Mouse (Mus musculus) lung, postnatal 4 days (tissue): ENCODE measurements around the gene Cdca4.

Experiments used
- DNase-seq, 2 experiments: peaks; one replicate each; pipeline ENCODE4 v3.0.0; 2021

Cdca4 gene

DNA sequence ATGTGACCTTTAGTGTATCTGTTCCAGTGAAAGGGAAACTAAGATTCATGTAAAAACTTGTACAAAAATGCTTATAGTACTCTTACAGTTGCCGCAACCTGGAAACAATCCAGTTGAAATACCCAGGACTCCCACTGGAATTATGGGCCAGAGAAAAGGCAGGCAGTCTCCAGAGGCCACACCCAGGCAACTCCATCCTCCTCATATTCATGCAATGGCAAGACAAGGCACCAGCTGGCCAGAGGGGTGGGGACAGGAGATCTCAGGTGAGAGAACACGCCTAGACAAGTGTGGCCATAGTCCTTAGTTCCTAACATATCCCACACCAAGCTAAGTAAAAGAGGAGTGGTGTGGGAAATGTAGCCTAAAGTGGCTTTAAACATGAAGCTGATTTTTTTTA, 6.5 kb downstream of the Cdca4 start:
- peak in 1 of 2 experiments; percentile 19 for DNase-seq

DNA sequence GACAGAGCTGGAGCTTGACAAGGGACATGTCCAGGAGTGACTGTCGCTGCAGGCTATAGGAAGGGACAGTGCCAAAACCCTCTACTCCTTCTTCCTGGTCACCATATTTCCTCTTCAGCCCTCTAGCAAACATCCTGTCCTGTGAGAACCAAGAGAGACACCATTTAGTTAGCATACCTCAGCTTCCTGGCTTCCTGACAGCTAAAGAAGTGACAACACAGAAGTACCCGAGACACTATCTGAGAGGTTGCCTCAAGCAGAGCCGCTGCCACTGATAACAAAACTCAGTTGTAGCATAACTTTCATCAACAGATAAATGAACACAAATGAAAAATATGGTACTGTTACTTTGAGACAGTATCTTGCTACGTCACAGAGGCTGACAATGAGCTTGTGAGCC, 7.2 kb downstream of the Cdca4 start:
- DNase-seq, result no peak

DNA sequence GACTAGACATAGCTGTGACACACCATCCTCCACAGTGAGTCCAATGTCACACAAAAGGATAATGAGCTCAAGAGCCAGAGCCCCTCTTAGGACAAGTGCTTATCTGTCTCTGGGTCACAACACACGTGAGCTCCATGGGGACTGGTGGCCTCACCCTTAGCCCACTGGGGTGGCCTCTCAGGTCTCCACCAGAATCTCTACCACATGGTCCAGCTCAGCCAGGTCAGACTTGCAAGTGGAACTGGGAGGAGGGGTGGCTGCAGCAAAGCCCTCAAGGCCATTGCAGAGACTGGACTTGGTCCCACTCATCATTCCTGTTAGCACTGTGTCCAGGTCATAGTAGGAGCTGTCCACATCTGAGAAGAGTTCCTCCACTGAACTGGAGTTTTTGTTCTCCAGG, 8.0 kb downstream of the Cdca4 start:
- DNase-seq, result peak in 1 of 2 experiments; percentile 14

DNA sequence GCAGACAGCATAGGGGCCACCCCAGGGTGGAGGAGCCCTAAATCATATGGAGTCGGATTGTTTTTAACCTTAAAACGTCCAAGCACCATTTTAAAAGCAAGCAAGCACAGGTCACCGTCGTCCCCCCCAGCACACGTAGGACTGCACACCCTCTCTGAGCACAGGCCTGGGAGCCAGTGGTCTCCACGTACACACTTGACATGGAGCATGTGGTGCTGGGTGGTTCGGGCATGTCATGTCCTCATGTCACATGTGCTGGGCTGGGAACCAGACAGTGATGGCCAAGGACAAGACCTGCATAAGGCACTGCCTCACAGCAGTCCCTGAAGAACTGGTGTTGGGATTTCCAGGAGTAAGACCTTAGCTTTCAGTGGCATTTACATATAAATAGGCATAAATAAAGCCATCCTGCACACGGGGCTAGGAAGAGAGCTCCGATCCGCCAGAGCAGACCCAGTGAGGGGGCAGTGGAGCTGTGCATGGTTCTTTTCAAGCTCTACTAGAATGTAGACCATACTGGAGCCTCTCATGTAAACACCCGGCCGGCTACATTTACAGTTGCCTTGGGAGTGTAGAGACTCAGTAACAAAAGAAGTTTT, 8.7 kb downstream of the Cdca4 start:
- peak in 1 of 2 experiments; percentile 11 for DNase-seq

DNA sequence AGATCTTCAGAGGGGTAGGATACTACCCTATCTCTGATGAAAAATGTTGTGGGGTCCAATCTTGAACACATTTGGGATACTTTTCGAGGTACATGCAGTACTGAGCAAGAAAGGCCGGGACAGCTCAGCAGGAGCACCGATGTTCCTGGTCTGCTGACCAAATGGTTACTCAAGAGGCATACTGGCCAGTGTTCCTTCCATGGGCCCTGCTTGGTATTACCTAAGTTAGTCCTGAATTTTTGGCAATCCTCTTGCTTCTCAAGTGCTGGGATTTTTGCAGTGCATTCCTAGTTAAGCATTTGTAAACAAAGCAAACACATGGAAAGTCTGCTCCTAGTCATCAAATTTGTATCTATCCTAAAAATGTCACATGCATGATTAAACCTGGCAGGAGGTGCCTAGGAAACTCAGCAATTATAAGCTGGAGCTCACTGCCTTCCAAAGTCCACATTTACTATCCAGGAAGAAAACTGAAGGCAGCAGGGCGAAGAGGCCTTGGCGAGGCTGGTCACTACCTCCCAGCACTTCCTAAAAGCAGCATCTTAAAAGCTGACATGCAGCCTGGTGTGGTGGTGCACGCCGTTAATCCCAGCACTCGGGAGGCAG, 10.1 kb downstream of the Cdca4 start:
- DNase-seq, result peak in 1 of 2 experiments; percentile 17

DNA sequence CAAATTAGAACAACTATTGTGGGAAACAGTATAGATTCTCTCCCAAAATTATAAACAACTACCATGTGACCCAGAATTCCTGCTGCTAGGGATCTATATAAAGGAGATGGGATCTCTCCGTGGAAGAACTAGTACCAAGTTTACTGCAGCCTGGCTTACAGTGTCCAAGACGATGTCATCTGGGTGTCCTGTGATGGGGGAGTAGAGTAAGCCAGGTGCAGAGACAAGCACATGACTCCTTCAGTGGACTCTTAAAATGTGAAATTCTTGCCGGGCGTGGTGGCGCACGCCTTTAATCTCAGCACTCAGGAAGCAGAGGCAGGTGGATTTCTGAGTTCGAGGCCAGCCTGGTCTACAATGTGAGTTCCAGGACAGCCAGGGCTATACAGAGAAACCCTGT, 12.4 kb downstream of the Cdca4 start:
- peak in 1 of 2 experiments; percentile 19 for DNase-seq

DNA sequence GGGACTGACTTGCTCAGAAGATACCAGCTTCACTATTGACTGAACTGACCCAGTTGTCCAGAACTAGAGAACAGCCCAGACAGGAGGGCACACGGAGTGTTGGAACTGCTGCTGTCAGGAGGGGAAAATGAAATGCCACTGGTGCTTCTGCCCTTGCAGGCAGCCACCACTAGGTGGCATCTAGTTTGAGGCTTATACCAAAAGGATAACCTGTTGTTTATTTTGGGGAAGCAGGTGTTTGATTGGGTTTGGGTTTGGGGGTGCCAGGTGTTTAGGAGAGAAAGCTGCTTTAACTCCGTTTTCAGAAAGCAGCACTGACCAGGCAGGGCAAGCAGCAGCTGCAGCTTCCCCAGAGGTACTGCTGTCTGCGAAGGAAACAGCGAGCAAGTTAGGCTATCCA, 12.9 kb downstream of the Cdca4 start:
- DNase-seq, result peak; percentile 49 to 65

DNA sequence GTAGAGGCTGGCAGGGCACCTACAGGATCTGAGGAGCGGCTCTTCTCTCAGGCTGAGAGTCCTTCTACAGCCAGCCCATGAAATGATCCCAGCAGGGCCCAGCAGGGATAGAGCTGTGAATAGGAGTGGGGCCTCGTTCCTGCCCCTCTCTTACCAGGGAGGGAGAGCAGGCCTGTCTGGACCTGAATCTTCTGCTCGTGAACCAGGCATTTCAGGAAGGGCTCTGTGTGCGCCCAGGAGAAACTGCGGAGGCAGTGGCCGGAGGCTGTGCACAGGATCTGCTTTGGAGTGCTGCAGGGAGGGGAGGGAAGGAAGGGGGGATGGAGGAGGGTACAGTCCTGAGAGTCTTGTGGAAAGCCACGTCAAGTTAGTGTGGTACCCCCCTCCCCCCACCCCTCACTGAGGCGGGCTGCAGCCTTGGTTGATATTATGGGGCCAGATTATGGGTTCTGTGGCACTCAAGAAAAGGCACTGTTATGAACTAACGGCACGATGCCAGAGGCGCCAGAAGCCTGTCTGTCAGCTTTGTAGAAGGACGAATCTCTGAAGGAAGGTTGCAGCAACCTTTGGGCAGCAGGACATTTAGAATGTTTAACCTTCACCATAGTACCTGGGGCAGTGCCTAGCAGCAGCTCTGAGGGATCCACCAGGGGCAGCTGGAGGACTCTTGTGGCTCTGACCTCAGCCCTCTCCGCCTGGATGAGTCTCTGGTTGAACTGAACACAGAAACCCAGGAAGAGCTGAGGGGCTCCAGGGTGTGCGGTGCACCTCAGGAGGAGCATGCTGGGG, 14.3 kb downstream of the Cdca4 start:
- peak in 1 of 2 experiments; percentile 15 for DNase-seq

DNA sequence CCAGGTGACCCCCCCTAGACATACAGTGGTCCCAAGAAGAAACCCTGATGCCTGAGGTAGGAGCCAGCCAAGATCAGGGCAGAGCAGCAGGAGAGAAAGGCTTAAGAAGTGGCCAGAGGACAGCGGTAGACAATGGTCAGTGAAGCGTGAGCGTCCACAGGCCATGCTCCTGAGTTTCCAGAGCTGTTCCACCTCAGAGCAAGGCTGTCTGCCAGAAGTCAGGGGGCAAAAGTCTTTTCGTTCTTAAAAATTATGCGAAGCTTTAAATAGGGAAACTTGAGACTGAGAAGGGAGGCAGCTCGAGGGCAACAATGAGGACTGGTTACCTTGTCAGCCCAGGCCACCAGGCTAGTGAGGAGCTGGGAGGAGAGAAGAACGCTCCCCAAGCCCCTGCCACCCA, 15.9 kb downstream of the Cdca4 start:
- peak in 1 of 2 experiments; percentile 11 for DNase-seq

DNA sequence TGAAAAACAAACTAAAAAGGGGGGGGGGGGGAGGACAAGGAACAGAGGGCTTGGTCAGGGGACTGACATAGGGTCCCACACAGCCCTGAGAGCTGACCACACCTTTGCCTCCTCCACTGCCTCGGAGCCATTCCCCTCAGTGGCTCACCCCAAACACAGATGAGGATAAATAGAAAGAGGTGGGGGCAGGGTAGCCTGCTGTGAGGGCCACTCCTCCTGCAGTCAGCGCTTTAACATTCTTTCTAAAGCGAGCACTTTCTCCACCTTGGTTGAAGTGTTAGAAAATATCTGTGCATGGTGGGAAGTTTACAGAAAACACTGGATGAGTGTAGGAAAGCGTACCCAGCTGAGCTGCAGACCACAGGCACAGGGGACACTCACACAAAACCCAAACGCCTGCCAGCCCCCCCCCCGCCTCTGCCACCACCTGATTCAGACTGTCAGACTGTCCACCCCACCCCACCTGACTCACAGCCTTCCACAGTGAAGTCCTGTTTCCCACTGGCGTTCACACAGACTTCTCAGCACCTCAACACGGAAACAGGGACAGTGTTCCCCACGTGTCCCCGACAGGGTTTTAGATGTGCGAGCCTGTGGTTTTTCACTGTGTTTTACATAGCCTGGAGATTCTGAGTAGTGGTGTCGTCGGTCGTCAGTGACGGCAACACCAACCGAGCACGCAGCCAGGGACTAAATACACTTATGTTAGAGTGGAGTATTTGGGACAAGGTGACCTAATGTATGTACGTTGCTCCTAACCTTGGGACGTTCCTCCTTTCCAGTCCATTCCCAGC, 18.9 kb downstream of the Cdca4 start:
- peak in 1 of 2 experiments; percentile 38 for DNase-seq

DNA sequence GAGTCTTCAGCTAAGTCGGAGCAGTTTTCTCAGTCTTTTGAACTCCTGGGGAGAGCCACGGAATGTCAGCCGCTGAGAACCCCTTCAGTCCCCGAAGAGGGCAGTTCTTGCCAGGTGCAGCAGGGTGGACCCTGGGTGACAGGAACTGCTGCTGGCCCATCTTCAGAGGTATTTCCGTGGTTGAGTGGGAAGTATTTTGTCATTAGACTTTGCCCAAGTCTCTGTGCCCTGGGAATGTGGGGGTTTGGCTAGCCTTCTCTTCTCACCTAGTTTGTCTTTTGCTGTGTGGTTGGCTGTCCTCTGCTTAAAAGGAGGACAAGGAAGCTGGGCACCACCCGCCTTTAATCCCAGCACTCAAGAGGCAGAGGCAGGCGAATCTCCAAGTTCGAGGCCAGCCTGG, 19.6 kb downstream of the Cdca4 start:
- DNase-seq, result no peak

DNA sequence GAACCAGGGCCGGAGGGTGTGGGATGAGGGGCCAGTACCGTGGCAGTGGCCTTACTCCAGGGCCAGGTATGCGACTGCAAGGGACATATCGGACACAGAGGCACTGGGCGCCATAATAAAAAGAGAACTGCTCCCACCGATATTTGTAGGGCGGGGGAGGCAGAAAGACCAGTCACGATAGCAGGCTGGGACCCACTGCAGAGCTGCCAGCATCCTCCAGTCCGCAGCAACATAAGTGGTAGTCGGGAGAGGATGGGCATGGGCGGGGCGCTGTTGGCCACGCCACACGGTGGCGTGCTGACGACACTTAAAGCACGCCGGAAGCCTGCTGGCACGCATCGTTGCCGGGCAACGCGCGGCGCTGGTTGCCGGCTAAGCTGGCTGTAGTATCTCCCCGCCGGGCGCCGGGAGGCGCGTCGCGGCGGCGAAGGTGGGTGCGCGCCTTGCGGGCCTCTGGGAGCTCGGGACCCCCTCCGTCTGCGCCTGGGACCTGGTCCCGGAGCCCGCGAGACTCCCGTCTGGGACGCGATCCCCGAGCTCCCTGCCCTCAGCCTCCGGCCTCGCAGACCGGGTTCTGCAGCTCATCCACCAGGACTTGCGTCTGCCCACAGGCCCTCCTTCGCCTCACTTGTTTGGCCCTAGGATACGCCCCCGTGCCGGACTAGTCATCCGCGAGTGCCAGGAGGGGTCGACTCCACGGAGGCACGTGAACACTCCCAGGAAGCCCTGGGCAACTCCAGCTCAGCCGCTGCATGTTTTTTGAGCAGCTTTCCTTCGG, 20.4 kb downstream of the Cdca4 start, which contains the start of gene Clba1:
TSS of gene Clba1 (plus strand) at position 351 of the 778 bp plus-strand sequence.
- DNase-seq, result peak; percentile 93 to 95

DNA sequence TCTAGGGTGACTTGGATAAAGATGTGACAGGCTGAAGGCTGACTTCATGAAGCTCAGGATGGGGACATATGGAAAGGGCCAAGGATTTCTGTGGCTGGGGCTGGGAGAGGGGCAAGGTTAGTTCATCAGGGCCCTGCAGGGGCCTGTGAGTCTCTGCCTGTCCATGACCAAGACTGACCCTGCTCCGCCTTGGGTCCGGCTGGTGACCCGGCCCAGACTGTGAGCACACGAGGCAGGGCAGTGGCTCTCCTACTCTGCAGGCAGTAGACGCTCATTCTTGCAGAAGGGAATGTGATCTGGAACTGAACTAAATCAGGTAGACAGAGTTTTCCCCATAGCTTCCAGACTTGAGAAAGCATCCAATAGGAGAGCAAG, 21.0 kb downstream of the Cdca4 start:
- no peak for DNase-seq

DNA sequence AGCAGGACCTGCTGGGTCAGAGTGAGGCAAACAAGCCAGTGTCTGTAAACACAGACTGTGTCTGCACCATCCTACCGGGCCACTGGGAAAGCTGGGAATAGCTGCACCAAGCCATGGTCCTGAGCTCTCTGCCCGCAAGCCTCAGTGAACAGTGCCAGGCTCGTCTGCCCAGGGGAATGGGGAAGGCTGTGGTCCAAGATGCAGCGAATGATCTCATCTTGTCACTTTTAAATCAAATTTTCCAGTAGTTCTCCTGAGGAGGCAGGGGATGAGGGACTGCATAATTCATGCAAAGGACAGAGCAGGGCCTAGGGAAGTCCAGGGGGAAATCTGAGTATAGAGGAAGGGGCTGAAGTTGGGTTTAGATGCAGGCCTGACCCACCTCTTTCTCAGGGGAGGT, 21.4 kb downstream of the Cdca4 start:
- no peak for DNase-seq

DNA sequence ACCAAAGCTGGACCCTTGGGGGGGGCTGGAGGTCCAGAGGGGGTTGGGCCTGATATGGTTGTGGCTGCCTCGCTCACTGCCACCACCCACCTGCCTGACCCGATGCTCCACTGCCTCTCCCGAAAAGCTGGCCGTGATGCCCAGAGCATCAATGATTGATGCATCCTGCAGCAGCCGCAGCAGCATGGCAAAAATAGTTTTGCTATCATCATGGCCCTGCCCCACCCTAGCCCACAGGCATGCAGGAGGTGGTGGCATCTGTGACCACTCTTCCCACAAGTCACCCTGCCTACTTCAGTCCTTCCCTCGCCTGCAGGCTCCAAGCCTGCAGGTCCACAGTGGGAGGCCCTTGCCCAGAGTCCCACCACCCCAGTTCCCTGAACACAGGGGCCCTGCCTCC, 23.2 kb downstream of the Cdca4 start:
- peak in 1 of 2 experiments; percentile 20 for DNase-seq

DNA sequence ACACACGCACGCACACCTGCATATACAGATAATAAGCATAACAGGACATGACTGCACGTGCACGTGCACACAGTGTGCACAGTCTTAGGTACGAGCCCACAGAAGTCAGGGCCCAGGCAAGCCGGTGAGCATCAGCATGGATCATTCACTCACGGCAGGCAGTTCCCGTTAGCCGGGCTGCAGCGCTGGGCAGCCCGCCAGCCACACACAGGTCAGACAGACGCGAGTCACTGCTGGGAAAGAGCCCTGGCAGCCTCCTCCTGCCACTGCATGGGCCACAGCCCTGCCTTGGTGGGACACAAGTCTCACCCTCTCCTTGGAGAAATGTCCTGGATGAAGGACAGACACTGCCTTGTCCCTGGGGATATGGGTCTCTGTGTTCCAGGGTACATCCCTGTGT, 25.2 kb downstream of the Cdca4 start:
- DNase-seq, result no peak

DNA sequence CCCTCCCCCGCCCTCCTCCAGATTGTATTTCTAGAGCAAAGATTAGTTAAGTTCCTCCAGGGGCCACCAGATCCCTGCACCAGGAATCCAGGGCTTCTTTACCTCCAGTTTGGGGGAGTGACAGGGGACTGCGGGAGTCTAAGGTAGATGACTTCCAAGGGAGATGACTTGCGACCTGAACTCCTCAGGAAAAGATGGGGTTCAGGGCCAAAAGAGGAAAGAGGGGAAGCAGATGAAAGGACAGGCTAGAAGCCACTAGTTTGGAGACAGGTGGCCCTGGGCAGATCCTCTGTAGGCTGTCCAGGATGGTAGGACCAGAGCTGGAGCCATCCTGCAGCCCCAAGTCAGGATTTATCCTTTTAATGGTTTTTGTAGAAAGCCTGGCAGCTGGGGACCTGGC, 26.3 kb downstream of the Cdca4 start:
- no peak for DNase-seq

DNA sequence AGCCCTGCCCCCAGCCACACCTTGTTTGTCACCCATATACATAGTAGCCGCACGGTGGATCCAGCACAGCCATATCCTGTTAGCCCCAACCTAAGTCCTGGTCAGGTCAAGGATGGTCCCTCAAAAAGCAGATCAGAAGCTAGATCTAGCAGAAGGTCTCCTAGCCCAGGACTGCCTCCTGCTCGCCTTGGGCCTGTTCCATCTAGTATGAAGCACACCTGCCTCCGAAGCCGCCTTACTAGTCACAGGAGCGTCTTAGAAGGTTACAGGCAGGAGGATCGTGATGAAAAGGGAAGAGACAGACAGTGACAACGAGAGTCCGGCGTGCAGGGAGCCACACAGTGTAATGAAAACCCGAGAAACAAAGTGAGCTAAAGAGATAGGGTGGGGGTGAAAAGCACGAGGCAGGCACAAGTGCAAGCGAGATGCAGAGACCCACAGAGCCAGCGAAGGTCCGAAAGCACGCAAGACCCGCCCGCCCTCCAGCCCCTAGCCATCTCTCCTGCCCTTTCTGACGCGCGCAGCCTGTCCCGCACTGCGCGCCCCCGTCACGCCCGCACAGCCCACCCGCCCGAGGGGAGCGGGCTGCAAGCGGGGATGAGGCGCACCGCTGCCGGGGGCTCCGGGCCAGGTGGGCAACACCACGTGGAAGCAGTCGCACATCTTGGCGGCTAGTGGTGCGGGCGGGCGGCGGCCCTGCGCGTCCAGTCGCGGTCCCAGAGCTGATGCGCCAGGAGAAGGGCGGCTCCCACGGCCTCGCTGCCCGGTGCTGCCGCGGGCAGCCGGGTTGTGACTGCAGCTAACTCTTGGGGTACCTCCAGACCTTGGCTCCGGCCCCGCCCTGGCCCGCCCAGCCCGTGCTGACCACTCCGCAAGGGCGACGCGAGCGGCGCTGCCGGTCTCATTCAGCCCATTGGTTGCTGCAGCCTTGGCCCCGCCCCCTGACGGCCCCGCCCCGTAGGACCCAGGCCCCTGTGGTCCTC, 27.1 kb downstream of the Cdca4 start, which contains the start of gene Ahnak2:
TSS of gene Ahnak2 (minus strand) at position 794 of the 983 bp plus-strand sequence.
- DNase-seq, result peak; percentile 42 to 52

DNA sequence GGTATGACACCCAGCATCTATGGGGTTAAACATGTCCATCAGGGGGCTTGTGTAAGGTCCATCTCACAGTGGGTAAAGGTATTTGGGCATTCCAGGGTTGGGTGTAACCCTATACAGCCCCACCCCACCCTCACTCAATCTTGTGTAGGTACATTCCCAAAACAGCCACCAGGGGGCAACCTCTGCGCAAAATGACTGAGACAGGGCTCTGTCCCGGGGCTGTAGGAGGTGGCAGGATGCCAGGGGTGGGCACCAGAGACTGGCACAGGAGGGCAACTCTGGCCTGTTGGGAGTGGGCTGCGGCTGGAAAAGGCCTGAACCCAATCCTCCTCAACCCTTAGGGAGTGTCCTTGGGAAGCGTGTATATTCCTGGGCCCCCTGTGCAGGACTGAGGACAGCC, 28.7 kb downstream of the Cdca4 start:
- DNase-seq, result peak; percentile 68 to 82

DNA sequence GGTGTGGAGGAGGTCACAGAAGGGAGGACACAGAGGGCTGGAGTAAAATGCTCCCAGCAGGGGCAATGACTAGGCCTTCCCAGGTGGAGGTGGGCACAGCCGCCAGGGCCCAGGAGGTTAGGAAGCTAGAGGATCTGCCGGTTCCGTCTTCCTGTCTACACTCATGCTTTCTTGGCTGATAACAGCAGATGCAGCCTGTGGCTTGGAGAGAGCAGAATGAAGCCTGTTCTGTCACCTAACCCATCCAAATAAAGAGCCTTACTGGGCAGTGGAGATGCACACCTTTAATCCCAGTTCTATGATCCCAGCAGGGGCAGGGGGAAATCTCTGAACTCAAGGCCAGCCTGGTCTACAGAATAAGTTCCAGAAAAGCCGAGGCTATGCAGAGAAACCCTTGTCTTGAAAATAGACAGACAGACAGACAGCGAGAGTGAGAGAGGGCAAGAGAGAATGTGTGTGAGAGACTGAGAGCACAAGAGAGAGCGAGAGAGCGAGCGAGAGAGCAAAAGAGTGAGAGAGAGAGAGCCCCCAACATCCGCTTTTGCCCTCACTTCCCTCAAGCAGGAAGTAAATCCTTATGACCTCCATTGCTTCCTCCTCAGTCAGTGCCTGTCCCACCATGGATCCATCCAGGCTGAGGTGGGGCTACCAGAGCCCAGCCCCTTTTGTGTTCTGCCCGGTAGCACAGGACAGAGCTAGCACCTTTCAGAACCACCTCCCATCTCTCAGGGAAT, 29.8 kb downstream of the Cdca4 start:
- no peak for DNase-seq
